Mouse (Mus musculus): ENCODE results near the gene Fam107a. TPM values are rescaled to one million over a fixed set of nuclear protein-coding genes. Genes with fewer than 3 reads are reported as not detected.

Gene Fam107a
- total RNA-seq (2021), result 100 to 1,000 TPM; 321 to 343 TPM
- long read RNA-seq, experiment 1, transcript Fam107a-201 (4 exons, 3,151 nt), result major isoform, 49 of 100 reads
- long read RNA-seq, experiment 1, transcript Fam107a-203 (5 exons, 3,333 nt), result minor isoform, 10 of 100 reads
- long read RNA-seq, experiment 1, partial matches to known transcripts, result 5 of 100 reads
- long read RNA-seq, experiment 1, other reads (novel, unspliced or antisense), result 36 of 100 reads
- long read RNA-seq, experiment 2, transcript Fam107a-201 (4 exons, 3,151 nt), result major isoform, 36 of 67 reads
- long read RNA-seq, experiment 2, partial matches to known transcripts, result 2 of 67 reads
- long read RNA-seq, experiment 2, other reads (novel, unspliced or antisense), result 27 of 67 reads

DNA sequence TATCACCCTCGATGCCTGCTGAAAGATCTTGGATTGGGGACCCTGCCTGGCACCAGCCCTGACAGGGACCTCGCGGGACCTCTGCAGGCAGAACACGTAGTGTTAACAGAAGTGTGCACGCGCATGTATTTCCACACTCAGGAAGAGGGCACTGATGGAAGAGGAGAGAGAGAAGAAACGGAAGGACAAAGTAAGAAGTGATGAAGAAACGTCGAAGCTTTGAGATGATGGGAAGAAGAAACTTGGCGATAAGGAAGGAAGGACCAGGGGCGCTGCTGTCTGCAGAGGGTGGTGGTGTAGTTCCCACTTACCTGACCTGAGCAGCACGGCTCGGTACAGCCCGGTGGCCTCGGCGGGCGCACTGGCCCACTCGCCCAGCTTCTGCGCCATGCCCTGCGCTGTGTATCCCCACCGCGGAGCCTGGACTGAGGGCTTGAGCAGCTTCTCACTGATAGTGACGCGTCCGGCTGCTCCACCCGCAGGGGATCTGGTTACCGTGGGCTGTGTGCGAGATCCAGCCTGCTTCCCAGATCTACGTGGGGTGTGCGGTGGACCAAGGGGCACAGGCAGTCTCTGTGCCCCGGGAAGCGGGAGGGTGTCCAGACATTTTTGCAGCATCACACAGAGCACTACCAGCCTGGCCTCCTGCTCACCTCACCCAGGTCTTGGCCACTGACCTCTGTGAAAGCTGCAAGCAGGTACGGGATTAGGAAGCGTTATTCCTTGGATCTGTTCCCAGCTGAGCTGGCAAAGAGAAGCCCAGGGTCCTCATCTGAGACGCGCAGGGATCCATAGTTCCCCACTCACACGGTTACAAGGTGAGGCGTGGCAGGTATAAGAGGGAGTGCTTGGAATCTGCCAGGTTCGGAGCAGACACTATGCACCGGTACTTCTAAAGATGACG lies at the start of gene Fam107a:
TSS of gene Fam107a (minus strand) at position 830 of the 904 bp plus-strand sequence.
- no peak within 1 kb of the TSS for H3K27ac ChIP-seq
- no peak for DNase-seq (ENCODE audit: extremely low spot score in 1 of 2, low spot score in 2 of 2)
- intact Hi-C loops (cut with DNase I), result loop anchor here (2.0 kb wide), 1 partner anchor 19 kb away; no protein-coding TSS in a partner anchor
- no peak for TF ChIP-seq CTCF (IDR thresholded peaks at IDR 0.05)
- H3K4me3 ChIP-seq, result peak within 1 kb of the TSS; percentile 14

DNA sequence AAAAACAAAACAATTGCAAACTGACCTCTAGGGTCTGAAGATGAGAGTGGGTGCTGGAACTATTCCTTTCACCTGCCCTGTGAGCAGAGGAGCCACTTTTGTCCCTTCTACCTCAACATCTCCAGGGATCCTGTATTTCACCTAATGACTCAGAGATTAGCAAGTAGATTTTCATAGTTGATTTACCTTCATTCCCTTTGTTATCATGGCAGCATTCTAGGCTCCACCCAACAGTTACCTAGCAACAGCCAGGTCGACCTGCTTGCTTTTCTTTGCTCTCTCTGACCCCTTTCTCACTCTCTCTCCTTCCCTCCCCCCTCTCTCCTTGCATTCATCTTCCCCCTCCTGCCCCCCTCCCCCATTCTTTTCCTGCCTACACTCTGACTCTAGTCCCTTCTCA lies 49.3 kb upstream of the Fam107a start:
- Histone ChIP-seq H3K27ac (no peak overlapping the region), H3K4me3 (no peak overlapping the region)
- DNase-seq (ENCODE audit: extremely low spot score in 1 of 2, low spot score in 2 of 2), result no peak
- no peak for TF ChIP-seq CTCF (IDR thresholded peaks at IDR 0.05)
- intact Hi-C loops (cut with DNase I), result no loop called here

DNA sequence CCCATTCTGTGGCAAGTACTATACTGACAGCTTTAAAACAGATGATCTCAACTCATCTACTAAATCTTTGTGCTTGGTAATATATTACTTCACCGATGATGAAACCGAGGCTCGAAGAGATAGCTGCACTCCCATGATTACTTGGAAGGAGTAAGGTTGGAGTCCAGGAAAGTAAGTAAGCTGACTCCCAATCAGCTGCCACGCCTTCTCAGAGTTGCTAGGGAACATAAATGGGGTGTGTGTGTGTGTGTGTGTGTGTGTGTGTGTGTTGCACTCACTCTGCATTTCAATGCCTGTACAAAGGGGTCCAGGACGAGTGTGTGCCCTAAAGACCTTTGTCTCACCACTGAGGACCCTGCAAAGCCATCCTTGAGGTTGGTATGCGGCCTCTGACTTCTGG lies 48.0 kb upstream of the Fam107a start:
- H3K27ac ChIP-seq, result no peak overlapping the region
- no peak for TF ChIP-seq CTCF (IDR thresholded peaks at IDR 0.05)
- no peak for DNase-seq (ENCODE audit: extremely low spot score in 1 of 2, low spot score in 2 of 2)
- intact Hi-C loops (cut with DNase I), result no loop called here
- no peak overlapping the region for H3K4me3 ChIP-seq

DNA sequence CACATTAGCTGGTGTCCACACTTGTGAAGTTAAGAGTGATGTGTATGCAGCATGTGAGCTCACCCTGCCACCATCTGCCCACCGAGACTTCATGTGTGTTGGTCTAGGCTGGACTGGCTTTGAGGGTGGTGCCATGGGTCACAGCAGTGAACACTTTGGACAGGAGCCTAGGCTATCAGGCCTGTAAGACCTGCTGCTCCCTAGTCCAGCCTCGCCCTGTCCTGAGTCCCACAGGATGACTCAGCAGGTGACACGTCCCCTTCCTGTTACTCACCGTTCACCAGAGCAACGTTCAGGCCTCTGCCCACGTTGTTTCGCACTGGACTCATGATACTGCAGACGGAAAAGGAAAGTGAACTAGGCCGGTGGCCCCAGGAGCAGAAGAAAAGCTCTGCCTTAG lies 39.0 kb upstream of the Fam107a start:
- intact Hi-C loops (cut with DNase I), result loop anchor here (5.0 kb wide), 3 partner anchors 105 to 450 kb away; no protein-coding TSS in a partner anchor
- TF ChIP-seq CTCF (IDR thresholded peaks at IDR 0.05), result no peak
- Histone ChIP-seq H3K4me3 (no peak overlapping the region), H3K27ac (no peak overlapping the region)
- no peak for DNase-seq (ENCODE audit: extremely low spot score in 1 of 2, low spot score in 2 of 2)

DNA sequence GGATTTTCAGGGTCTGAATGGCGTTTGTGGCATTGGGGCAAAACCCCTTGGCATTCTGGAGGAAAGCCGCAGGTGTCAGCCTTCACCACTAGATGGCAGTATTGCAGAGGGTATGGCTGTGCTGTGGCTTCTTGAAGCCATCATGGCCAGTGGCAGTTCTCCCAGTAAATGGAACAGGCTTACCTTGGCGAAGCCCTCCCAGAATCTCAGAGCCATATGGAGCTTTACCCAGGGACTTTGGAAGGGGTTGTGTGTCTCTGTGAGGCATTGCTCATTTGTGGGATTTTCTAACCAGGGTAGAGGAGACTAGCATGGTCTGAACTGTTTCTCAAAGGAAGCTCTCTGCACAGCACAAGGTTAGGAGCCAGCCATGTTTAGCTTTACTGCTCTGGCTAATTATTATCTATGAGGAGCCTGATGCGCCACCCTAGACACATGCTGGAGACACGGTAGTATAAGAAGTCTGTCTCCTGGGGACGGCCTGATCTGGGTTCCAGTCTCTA lies 38.2 kb upstream of the Fam107a start:
- H3K27ac ChIP-seq, result no peak overlapping the region
- peak; percentile 97 for TF ChIP-seq CTCF (IDR thresholded peaks at IDR 0.05)
- DNase-seq (ENCODE audit: extremely low spot score in 1 of 2, low spot score in 2 of 2), result peak; percentile 73 to 74
- intact Hi-C loops (cut with DNase I), result loop anchor here (5.0 kb wide), 3 partner anchors 106 to 451 kb away; no protein-coding TSS in a partner anchor
- H3K4me3 ChIP-seq, result no peak overlapping the region

DNA sequence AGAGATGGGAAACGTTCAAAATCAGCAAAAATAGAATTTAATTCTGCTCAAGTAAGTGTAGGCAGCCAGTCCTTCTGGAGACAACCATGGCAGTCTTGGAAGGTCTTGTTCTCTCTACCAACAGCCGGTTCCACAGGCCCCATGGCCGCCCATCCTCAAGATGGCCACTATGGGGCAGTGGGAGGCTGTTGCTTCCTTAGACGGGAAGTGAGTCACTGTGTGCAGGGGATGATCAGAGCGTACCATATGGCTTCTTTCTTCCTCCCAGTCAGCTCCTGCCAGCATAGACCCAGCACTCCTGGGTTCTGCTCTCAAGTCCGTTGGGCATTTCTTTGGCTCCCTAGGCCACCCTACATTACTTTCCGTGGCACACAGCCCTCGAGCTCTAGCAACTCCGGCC lies 31.1 kb upstream of the Fam107a start:
- TF ChIP-seq CTCF (IDR thresholded peaks at IDR 0.05), result peak; percentile 1; the same call in 1 of the 2 replicates
- intact Hi-C loops (cut with DNase I), result loop anchor here (5.0 kb wide), 2 partner anchors 167 to 382 kb away; no protein-coding TSS in a partner anchor
- Histone ChIP-seq H3K27ac (no peak overlapping the region), H3K4me3 (no peak overlapping the region)
- DNase-seq (ENCODE audit: extremely low spot score in 1 of 2, low spot score in 2 of 2), result no peak

DNA sequence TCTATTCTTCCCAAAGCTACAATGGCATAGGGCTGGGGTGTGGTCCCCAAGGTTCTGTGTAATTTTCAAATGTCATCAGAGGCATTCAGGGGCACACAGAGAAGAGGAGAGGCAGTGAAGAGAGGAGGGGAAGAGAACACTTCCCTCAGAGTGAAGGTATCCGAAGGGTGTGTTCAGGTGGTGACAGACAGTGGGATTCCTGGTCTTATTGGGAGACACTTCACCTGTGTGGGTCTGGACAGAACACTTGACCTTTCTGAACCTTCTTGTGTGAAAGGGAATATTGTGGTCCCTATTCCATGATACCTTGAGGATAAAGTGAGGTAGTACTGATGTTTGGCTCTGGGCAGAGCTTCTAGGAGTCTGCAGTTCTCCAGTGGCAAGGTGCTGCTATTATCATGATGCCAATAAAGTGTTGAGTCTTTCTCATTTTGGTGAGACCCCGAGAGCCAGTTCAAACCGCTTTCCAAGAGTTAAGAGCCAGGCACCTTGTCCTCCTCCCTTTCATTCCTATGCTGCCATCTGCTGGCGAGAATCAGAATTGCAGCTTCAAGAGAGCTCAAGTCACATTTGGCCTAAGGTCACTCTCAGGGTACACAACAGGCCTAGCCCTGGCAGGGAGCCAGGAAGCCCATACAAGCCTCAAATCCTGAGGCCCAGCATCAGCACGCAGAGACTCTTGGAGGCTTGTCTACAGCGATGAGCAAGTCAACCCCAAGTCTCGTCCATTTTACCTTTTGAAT lies 28.6 kb upstream of the Fam107a start:
- intact Hi-C loops (cut with DNase I), result loop anchor here (1.0 to 5.0 kb wide), 7 partner anchors 40 to 379 kb away; partner anchors contain the start of gene Kctd6
- H3K4me3 ChIP-seq, result no peak overlapping the region
- no peak overlapping the region for H3K27ac ChIP-seq
- TF ChIP-seq CTCF (IDR thresholded peaks at IDR 0.05), result peak; percentile 94
- peak; percentile 77 to 87 for DNase-seq (ENCODE audit: extremely low spot score in 1 of 2, low spot score in 2 of 2)

DNA sequence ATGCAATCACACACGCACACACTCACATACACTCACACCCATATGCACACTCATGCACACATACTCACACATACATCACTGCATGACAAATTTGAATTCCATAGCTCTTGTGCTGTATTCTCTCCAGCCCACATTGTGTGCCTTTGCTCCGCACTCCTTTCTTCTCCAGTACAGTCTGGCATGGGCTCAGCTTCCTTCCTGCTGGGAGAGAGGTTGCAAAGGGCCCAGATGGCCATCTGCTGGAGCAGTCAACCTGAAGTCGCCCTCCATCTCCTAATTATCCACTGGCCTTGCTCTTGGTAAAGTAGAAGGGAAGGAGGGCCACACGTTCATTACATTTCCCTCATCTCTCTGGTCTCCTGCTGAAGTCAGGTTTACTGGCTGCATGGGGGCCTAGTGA lies 27.7 kb upstream of the Fam107a start:
- no peak for DNase-seq (ENCODE audit: extremely low spot score in 1 of 2, low spot score in 2 of 2)
- Histone ChIP-seq H3K4me3 (no peak overlapping the region), H3K27ac (no peak overlapping the region)
- no peak for TF ChIP-seq CTCF (IDR thresholded peaks at IDR 0.05)
- intact Hi-C loops (cut with DNase I), result loop anchor here (5.0 kb wide), 2 partner anchors 163 to 378 kb away; no protein-coding TSS in a partner anchor

DNA sequence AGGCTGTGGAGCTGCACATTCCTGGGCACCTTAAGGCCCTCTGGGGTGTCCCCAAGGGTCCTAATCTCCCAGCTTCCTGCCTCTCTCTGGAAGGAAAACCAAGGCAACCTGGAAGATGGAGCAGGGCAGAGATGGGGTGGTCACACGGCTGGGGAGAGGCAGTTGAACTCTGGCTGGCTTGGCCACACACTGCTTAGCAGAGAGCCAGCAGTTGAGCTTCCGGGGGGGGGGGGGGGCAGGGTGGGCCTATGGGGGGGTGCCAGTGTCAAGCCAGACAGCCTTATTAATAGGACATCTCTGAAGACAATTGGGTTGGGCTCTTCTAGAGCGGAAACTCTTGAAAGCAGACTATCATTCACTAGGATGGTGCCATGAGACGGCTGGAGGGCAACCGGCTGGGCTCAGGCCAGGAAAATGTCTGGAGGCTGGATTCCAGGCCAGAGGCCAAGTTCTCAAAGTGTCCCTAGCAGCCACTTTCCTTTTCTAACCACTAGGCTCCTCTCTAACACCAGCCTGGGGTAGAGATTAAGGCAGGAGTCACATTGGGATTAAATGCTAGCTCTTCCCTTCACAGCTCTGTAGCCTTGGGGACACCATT lies 24.8 kb upstream of the Fam107a start:
- Histone ChIP-seq H3K4me3 (no peak overlapping the region), H3K27ac (no peak overlapping the region)
- TF ChIP-seq CTCF (IDR thresholded peaks at IDR 0.05), result no peak; the same call in 1 of the 2 replicates
- DNase-seq (ENCODE audit: extremely low spot score in 1 of 2, low spot score in 2 of 2), result no peak
- intact Hi-C loops (cut with DNase I), result no loop called here

DNA sequence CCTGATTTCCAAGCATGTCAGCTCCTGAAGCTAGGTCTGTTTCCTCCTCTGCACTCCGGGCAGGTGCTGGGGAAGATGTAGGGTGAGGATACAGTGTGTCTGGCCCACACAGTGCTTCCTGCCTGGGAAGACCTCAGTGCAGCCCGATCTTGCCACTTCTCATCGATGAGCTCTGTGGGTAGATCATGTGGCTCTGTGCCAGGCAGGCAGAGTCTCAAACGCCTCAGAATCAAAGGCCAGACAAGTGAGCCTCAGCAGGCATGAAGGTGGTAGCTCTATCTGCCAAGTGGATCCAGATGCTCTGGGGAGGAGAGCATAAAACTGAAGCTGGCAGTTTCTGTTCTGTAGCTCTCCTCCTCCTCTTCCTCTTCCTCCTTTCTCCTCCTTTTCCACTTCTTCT lies 22.4 kb upstream of the Fam107a start:
- no peak for TF ChIP-seq CTCF (IDR thresholded peaks at IDR 0.05)
- no peak for DNase-seq (ENCODE audit: extremely low spot score in 1 of 2, low spot score in 2 of 2)
- Histone ChIP-seq H3K27ac (no peak overlapping the region), H3K4me3 (no peak overlapping the region)
- intact Hi-C loops (cut with DNase I), result no loop called here

DNA sequence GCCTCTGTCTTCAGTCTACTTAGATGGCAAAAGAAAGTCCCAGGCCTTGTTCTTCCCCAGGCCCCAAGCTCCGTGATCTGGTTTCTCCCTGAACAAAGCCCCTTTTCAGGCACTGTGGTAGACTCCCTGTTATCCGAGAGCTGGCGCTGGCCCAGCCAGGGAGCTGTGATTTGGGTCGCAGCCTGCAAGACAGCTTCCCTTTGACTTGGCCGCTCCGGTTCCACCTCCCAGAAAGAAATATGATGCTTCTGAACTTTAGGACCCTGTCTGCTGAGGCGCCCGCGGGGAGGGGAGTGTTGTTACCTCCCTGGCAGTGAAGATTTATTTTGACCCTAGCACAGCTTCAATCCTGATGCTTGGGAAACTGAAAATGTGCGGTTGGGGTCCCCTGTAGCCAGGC lies 18.1 kb upstream of the Fam107a start:
- intact Hi-C loops (cut with DNase I), result no loop called here

More for the DNA sequence above, 18.1 kb upstream of the Fam107a start:
- H3K4me3 ChIP-seq, result no peak overlapping the region
- no peak for DNase-seq (ENCODE audit: extremely low spot score in 1 of 2, low spot score in 2 of 2)
- TF ChIP-seq CTCF (IDR thresholded peaks at IDR 0.05), result no peak
- H3K27ac ChIP-seq, result no peak overlapping the region
